Mouse (Mus musculus): Measurements from ENCODE around the gene Apold1. TPM values are rescaled to one million over a fixed set of nuclear protein-coding genes. Genes with fewer than 3 reads are reported as not detected.

The Apold1 gene
- polyA plus RNA-seq, 1 experiment from 2014 or later = 8.9 TPM

GRCm38 (mm10) chr6:134947311-134948087 lies 34.0 kb upstream of the Apold1 start:
- ATAC-seq (replicated peaks; ENCODE audit: extremely low read depth, insufficient read depth, low FRiP score) = no peak
- H3K4me1 ChIP-seq (ENCODE audit: control insufficient read depth, insufficient read depth, low read length) = peaks cover 10% of the 10 kb centered on the region
- H3K4me3 ChIP-seq (ENCODE audit: low read length) = no peak overlapping the region
- no peaks in the 10 kb centered on the region for H3K9me3 ChIP-seq (replicated peaks; ENCODE audit: control insufficient read depth, low read length)
- H3K9ac ChIP-seq (ENCODE audit: low read length) = no peak overlapping the region
- no peaks in the 10 kb centered on the region for H3K27me3 ChIP-seq (ENCODE audit: control insufficient read depth, insufficient read depth, low read length)
- WGBS = 44% methylated on average over 13 of the region's 13 CpGs
- no peak overlapping the region for H3K27ac ChIP-seq (ENCODE audit: low read length)
- 0 out of 2 replicates have a peak, but pooled peaks cover 3% of the 10 kb centered on the region for H3K36me3 ChIP-seq (ENCODE audit: control insufficient read depth, insufficient read depth)
- no peak overlapping the region; the same call in 1 of the 2 replicates for H3K4me2 ChIP-seq (ENCODE audit: low read depth, low read length)

GRCm38 (mm10) chr6:134948522-134949061 lies 32.9 kb upstream of the Apold1 start:
- no peak overlapping the region for H3K27ac ChIP-seq (ENCODE audit: low read length)
- H3K9me3 ChIP-seq (replicated peaks; ENCODE audit: control insufficient read depth, low read length) = no peaks in the 10 kb centered on the region
- 54% methylated on average over 11 of the region's 11 CpGs for WGBS
- H3K9ac ChIP-seq (ENCODE audit: low read length) = no peak overlapping the region
- H3K4me1 ChIP-seq (ENCODE audit: control insufficient read depth, insufficient read depth, low read length) = peaks cover 6% of the 10 kb centered on the region
- no peaks in the 10 kb centered on the region for H3K27me3 ChIP-seq (ENCODE audit: control insufficient read depth, insufficient read depth, low read length)
- H3K4me2 ChIP-seq (ENCODE audit: low read depth, low read length) = no peak overlapping the region
- H3K4me3 ChIP-seq (ENCODE audit: low read length) = no peak overlapping the region
- peaks cover 5% of the 10 kb centered on the region; the same call in 1 of the 2 replicates for H3K36me3 ChIP-seq (ENCODE audit: control insufficient read depth, insufficient read depth)
- no peak for ATAC-seq (replicated peaks; ENCODE audit: extremely low read depth, insufficient read depth, low FRiP score)

- Histone ChIP-seq H3K27ac (ENCODE audit: low read length) (no peak overlapping the region), H3K4me2 (ENCODE audit: low read depth, low read length) (no peak overlapping the region), H3K9ac (ENCODE audit: low read length) (no peak overlapping the region), H3K9me3 (replicated peaks; ENCODE audit: control insufficient read depth, low read length) (no peaks in the 10 kb centered on the region), H3K4me1 (ENCODE audit: control insufficient read depth, insufficient read depth, low read length) (peaks cover 5% of the 10 kb centered on the region; the same call in 1 of the 2 replicates), H3K36me3 (ENCODE audit: control insufficient read depth, insufficient read depth) (peaks cover 5% of the 10 kb centered on the region; the same call in 1 of the 2 replicates), H3K4me3 (ENCODE audit: low read length) (no peak overlapping the region), H3K27me3 (ENCODE audit: control insufficient read depth, insufficient read depth, low read length) (no peaks in the 10 kb centered on the region)
- WGBS = 90% methylated on average over 3 of the region's 3 CpGs
- no peak for ATAC-seq (replicated peaks; ENCODE audit: extremely low read depth, insufficient read depth, low FRiP score)
These were observed 32.3 kb upstream of the Apold1 start for GRCm38 (mm10) chr6:134949241-134949640.

GRCm38 (mm10) chr6:134951364-134951763 lies 30.2 kb upstream of the Apold1 start:
- 42% methylated on average over 5 of the region's 5 CpGs for WGBS

GRCm38 (mm10) chr6:134953976-134954375 lies 27.5 kb upstream of the Apold1 start:
- no peaks in the 10 kb centered on the region for H3K27me3 ChIP-seq (ENCODE audit: control insufficient read depth, insufficient read depth, low read length)
- no peak overlapping the region for H3K9ac ChIP-seq (ENCODE audit: low read length)
- no peak overlapping the region for H3K4me3 ChIP-seq (ENCODE audit: low read length)
- peaks cover 5% of the 10 kb centered on the region; the same call in 1 of the 2 replicates for H3K36me3 ChIP-seq (ENCODE audit: control insufficient read depth, insufficient read depth)
- no peaks in the 10 kb centered on the region for H3K4me1 ChIP-seq (ENCODE audit: control insufficient read depth, insufficient read depth, low read length)
- no peak overlapping the region for H3K4me2 ChIP-seq (ENCODE audit: low read depth, low read length)
- 76% methylated on average over 11 of the region's 11 CpGs for WGBS
- no peak overlapping the region for H3K27ac ChIP-seq (ENCODE audit: low read length)
- H3K9me3 ChIP-seq (replicated peaks; ENCODE audit: control insufficient read depth, low read length) = no peaks in the 10 kb centered on the region
- ATAC-seq (replicated peaks; ENCODE audit: extremely low read depth, insufficient read depth, low FRiP score) = no peak

More at GRCm38 (mm10) chr6:134951364-134951763, 30.2 kb upstream of the Apold1 start:
- Histone ChIP-seq H3K9ac (ENCODE audit: low read length) (no peak overlapping the region), H3K9me3 (replicated peaks; ENCODE audit: control insufficient read depth, low read length) (no peaks in the 10 kb centered on the region), H3K4me2 (ENCODE audit: low read depth, low read length) (no peak overlapping the region), H3K36me3 (ENCODE audit: control insufficient read depth, insufficient read depth) (peaks cover 5% of the 10 kb centered on the region; the same call in 1 of the 2 replicates), H3K27me3 (ENCODE audit: control insufficient read depth, insufficient read depth, low read length) (no peaks in the 10 kb centered on the region), H3K27ac (ENCODE audit: low read length) (no peak overlapping the region), H3K4me1 (ENCODE audit: control insufficient read depth, insufficient read depth, low read length) (no peaks in the 10 kb centered on the region), H3K4me3 (ENCODE audit: low read length) (no peak overlapping the region)
- no peak for ATAC-seq (replicated peaks; ENCODE audit: extremely low read depth, insufficient read depth, low FRiP score)

- H3K4me3 ChIP-seq (ENCODE audit: low read length) = no peak overlapping the region
- peaks cover 5% of the 10 kb centered on the region; the same call in 1 of the 2 replicates for H3K36me3 ChIP-seq (ENCODE audit: control insufficient read depth, insufficient read depth)
- WGBS = 74% methylated on average over 4 of the region's 4 CpGs
- H3K27me3 ChIP-seq (ENCODE audit: control insufficient read depth, insufficient read depth, low read length) = no peaks in the 10 kb centered on the region
- H3K27ac ChIP-seq (ENCODE audit: low read length) = no peak overlapping the region
- no peak for ATAC-seq (replicated peaks; ENCODE audit: extremely low read depth, insufficient read depth, low FRiP score)
- H3K4me1 ChIP-seq (ENCODE audit: control insufficient read depth, insufficient read depth, low read length) = no peaks in the 10 kb centered on the region
- no peak overlapping the region for H3K4me2 ChIP-seq (ENCODE audit: low read depth, low read length)
- no peak overlapping the region for H3K9ac ChIP-seq (ENCODE audit: low read length)
- no peaks in the 10 kb centered on the region for H3K9me3 ChIP-seq (replicated peaks; ENCODE audit: control insufficient read depth, low read length)
These were observed 25.1 kb upstream of the Apold1 start for GRCm38 (mm10) chr6:134956388-134956787.

GRCm38 (mm10) chr6:134961286-134961685 lies 20.2 kb upstream of the Apold1 start:
- ATAC-seq (replicated peaks; ENCODE audit: extremely low read depth, insufficient read depth, low FRiP score) = no peak
- Histone ChIP-seq H3K27me3 (ENCODE audit: control insufficient read depth, insufficient read depth, low read length) (no peaks in the 10 kb centered on the region), H3K9me3 (replicated peaks; ENCODE audit: control insufficient read depth, low read length) (no peaks in the 10 kb centered on the region), H3K9ac (ENCODE audit: low read length) (no peak overlapping the region), H3K4me1 (ENCODE audit: control insufficient read depth, insufficient read depth, low read length) (no peaks in the 10 kb centered on the region), H3K27ac (ENCODE audit: low read length) (no peak overlapping the region), H3K4me3 (ENCODE audit: low read length) (no peak overlapping the region), H3K36me3 (ENCODE audit: control insufficient read depth, insufficient read depth) (no peaks in the 10 kb centered on the region), H3K4me2 (ENCODE audit: low read depth, low read length) (no peak overlapping the region)
- 68% methylated on average over 5 of the region's 5 CpGs for WGBS

GRCm38 (mm10) chr6:134961858-134962517 lies 19.5 kb upstream of the Apold1 start:
- 66% methylated on average over 9 of the region's 9 CpGs for WGBS
- ATAC-seq (replicated peaks; ENCODE audit: extremely low read depth, insufficient read depth, low FRiP score) = no peak
- no peak overlapping the region for H3K4me2 ChIP-seq (ENCODE audit: low read depth, low read length)

GRCm38 (mm10) chr6:134962518-134962893 lies 19.0 kb upstream of the Apold1 start:
- H3K9ac ChIP-seq (ENCODE audit: low read length) = no peak overlapping the region
- no peak for ATAC-seq (replicated peaks; ENCODE audit: extremely low read depth, insufficient read depth, low FRiP score)
- H3K27ac ChIP-seq (ENCODE audit: low read length) = no peak overlapping the region
- no peaks in the 10 kb centered on the region for H3K27me3 ChIP-seq (ENCODE audit: control insufficient read depth, insufficient read depth, low read length)
- H3K36me3 ChIP-seq (ENCODE audit: control insufficient read depth, insufficient read depth) = no peaks in the 10 kb centered on the region
- H3K4me1 ChIP-seq (ENCODE audit: control insufficient read depth, insufficient read depth, low read length) = no peaks in the 10 kb centered on the region
- no peak overlapping the region for H3K4me2 ChIP-seq (ENCODE audit: low read depth, low read length)
- 81% methylated on average over 5 of the region's 5 CpGs for WGBS
- H3K4me3 ChIP-seq (ENCODE audit: low read length) = no peak overlapping the region
- H3K9me3 ChIP-seq (replicated peaks; ENCODE audit: control insufficient read depth, low read length) = no peaks in the 10 kb centered on the region

More at GRCm38 (mm10) chr6:134961858-134962517, 19.5 kb upstream of the Apold1 start:
- Histone ChIP-seq H3K27me3 (ENCODE audit: control insufficient read depth, insufficient read depth, low read length) (no peaks in the 10 kb centered on the region), H3K27ac (ENCODE audit: low read length) (no peak overlapping the region), H3K36me3 (ENCODE audit: control insufficient read depth, insufficient read depth) (no peaks in the 10 kb centered on the region), H3K9me3 (replicated peaks; ENCODE audit: control insufficient read depth, low read length) (no peaks in the 10 kb centered on the region), H3K9ac (ENCODE audit: low read length) (no peak overlapping the region), H3K4me1 (ENCODE audit: control insufficient read depth, insufficient read depth, low read length) (no peaks in the 10 kb centered on the region), H3K4me3 (ENCODE audit: low read length) (no peak overlapping the region)
